Mouse (Mus musculus): ENCODE results near the gene Mbd3. TPM values are rescaled to one million over a fixed set of nuclear protein-coding genes. Genes with fewer than 3 reads are reported as not detected.

The Mbd3 gene
- polyA plus RNA-seq, 1 experiment = 110 TPM

GRCm38 (mm10) chr10:80441598-80441997, 42.2 kb upstream of the Mbd3 start:
- H3K4me1 ChIP-seq (ENCODE audit: control insufficient read depth, insufficient read depth, insufficient read length) = peaks cover 14% of the 10 kb centered on the region
- WGBS = 76% methylated on average over 8 of the region's 8 CpGs
- no peak overlapping the region for H3K27ac ChIP-seq (ENCODE audit: insufficient read depth, low read length)
- H3K36me3 ChIP-seq (ENCODE audit: control insufficient read depth, insufficient read depth, low read length) = no peaks in the 10 kb centered on the region
- DNase-seq (ENCODE audit: low read depth in 1 of 2, low spot score in 2 of 2) = no peak
- H3K27me3 ChIP-seq (ENCODE audit: control insufficient read depth, insufficient read depth, low read length) = no peaks in the 10 kb centered on the region
- TF ChIP-seq POLR2A (IDR thresholded peaks at IDR 0.05; ENCODE audit: low read depth, low read length) (no peak), CTCF (IDR thresholded peaks at IDR 0.05; ENCODE audit: extremely low read depth, insufficient read depth, insufficient read length, insufficient replicate concordance) (no peak)
- no peak overlapping the region for H3K4me3 ChIP-seq (ENCODE audit: extremely low read depth, insufficient read depth, insufficient read length)

DNA sequence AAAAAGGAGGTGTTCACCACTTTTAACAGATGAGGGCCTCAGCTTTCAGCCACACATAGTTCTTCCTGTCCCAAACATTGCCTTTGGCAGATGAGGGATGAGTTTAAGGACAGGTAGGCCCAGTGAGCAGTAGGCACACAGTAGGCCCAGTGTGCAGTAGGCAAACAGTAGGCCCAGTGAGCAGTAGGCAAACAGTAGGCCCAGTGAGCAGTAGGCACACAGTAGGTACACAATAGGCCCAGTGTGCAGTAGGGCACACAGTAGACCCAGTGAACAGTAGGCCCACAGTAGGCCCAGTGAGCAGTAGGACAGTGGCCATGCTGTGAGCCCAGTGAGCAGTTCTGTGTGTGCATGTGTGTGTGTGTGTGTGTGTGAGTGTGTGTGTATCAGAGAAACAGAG, 40.7 kb upstream of the Mbd3 start:
- TF ChIP-seq POLR2A (IDR thresholded peaks at IDR 0.05; ENCODE audit: low read depth, low read length) (no peak), CTCF (IDR thresholded peaks at IDR 0.05; ENCODE audit: extremely low read depth, insufficient read depth, insufficient read length, insufficient replicate concordance) (no peak)
- peaks cover 19% of the 10 kb centered on the region for H3K4me1 ChIP-seq (ENCODE audit: control insufficient read depth, insufficient read depth, insufficient read length)
- no peak for DNase-seq (ENCODE audit: low read depth in 1 of 2, low spot score in 2 of 2)
- H3K36me3 ChIP-seq (ENCODE audit: control insufficient read depth, insufficient read depth, low read length) = no peaks in the 10 kb centered on the region
- no peak overlapping the region for H3K4me3 ChIP-seq (ENCODE audit: extremely low read depth, insufficient read depth, insufficient read length)
- H3K27me3 ChIP-seq (ENCODE audit: control insufficient read depth, insufficient read depth, low read length) = no peaks in the 10 kb centered on the region
- no peak overlapping the region for H3K27ac ChIP-seq (ENCODE audit: insufficient read depth, low read length)

GRCm38 (mm10) chr10:80437973-80438372, 38.6 kb upstream of the Mbd3 start:
- no peak overlapping the region for H3K4me3 ChIP-seq (ENCODE audit: extremely low read depth, insufficient read depth, insufficient read length)
- 89% methylated on average over 4 of the region's 4 CpGs for WGBS
- no peaks in the 10 kb centered on the region for H3K27me3 ChIP-seq (ENCODE audit: control insufficient read depth, insufficient read depth, low read length)
- no peak overlapping the region for H3K27ac ChIP-seq (ENCODE audit: insufficient read depth, low read length)
- no peak for TF ChIP-seq POLR2A (IDR thresholded peaks at IDR 0.05; ENCODE audit: low read depth, low read length)
- TF ChIP-seq CTCF (IDR thresholded peaks at IDR 0.05; ENCODE audit: extremely low read depth, insufficient read depth, insufficient read length, insufficient replicate concordance) = no peak
- peaks cover 5% of the 10 kb centered on the region; the same call in 1 of the 2 replicates for H3K4me1 ChIP-seq (ENCODE audit: control insufficient read depth, insufficient read depth, insufficient read length)
- no peak for DNase-seq (ENCODE audit: low read depth in 1 of 2, low spot score in 2 of 2)
- H3K36me3 ChIP-seq (ENCODE audit: control insufficient read depth, insufficient read depth, low read length) = no peaks in the 10 kb centered on the region

- Histone ChIP-seq H3K27me3 (ENCODE audit: control insufficient read depth, insufficient read depth, low read length) (no peaks in the 10 kb centered on the region), H3K27ac (ENCODE audit: insufficient read depth, low read length) (no peak overlapping the region), H3K36me3 (ENCODE audit: control insufficient read depth, insufficient read depth, low read length) (no peaks in the 10 kb centered on the region), H3K4me3 (ENCODE audit: extremely low read depth, insufficient read depth, insufficient read length) (no peak overlapping the region), H3K4me1 (ENCODE audit: control insufficient read depth, insufficient read depth, insufficient read length) (peaks cover 11% of the 10 kb centered on the region; the same call in 1 of the 2 replicates)
- 39% methylated on average over 9 of the region's 9 CpGs for WGBS
- DNase-seq (ENCODE audit: low read depth in 1 of 2, low spot score in 2 of 2) = no peak
- TF ChIP-seq POLR2A (IDR thresholded peaks at IDR 0.05; ENCODE audit: low read depth, low read length) (no peak), CTCF (IDR thresholded peaks at IDR 0.05; ENCODE audit: extremely low read depth, insufficient read depth, insufficient read length, insufficient replicate concordance) (no peak)
Observed at GRCm38 (mm10) chr10:80436276-80436675, 36.9 kb upstream of the Mbd3 start.

DNA sequence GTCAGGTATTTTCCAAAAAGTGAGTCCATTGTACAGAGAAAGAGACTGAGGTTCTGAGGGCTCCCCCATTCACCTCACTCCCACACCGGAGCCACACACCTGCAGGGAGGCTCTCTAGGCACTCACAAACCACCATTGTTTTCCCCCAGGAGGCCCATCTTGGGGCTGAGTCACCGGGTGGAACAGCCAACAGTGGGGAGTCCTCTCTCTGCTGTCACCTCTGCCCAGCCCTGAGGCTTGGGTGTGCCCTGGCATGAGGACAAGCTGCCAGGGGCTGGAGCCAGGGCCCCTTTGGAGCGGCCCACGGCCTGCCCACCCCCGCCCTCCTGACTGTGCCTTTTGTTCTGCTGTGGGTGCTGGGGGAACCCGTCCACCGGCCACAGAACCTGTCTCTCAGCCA, 36.4 kb upstream of the Mbd3 start:
- Histone ChIP-seq H3K27me3 (ENCODE audit: control insufficient read depth, insufficient read depth, low read length) (no peaks in the 10 kb centered on the region), H3K27ac (ENCODE audit: insufficient read depth, low read length) (no peak overlapping the region), H3K4me1 (ENCODE audit: control insufficient read depth, insufficient read depth, insufficient read length) (peaks cover 16% of the 10 kb centered on the region; the same call in 1 of the 2 replicates), H3K36me3 (ENCODE audit: control insufficient read depth, insufficient read depth, low read length) (peaks cover 2% of the 10 kb centered on the region; the same call in 1 of the 2 replicates), H3K4me3 (ENCODE audit: extremely low read depth, insufficient read depth, insufficient read length) (no peak overlapping the region)
- 26% methylated on average over 7 of the region's 7 CpGs for WGBS
- no peak for DNase-seq (ENCODE audit: low read depth in 1 of 2, low spot score in 2 of 2)
- no peak for TF ChIP-seq CTCF (IDR thresholded peaks at IDR 0.05; ENCODE audit: extremely low read depth, insufficient read depth, insufficient read length, insufficient replicate concordance)

DNA sequence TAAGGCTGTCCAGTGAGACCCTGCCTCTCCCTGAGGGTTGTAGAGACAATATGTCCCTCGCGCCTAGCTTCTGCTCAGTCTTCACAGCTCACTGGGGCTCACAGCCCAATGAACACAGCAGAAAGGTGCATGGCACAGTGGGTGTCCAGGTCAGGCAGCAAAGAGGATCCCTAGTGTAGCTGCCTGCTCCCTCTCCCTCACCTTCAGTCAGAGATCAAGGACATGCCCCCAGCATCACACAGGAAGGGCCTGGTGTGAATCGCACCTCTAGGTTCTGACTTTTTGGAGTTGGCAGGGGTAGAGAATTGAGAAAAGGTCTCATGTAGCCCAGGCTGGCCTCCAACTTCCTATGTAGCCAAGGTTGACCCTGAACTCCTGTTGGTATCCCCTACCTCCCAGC, 35.5 kb upstream of the Mbd3 start:
- 68% methylated on average over 3 of the region's 3 CpGs for WGBS
- H3K36me3 ChIP-seq (ENCODE audit: control insufficient read depth, insufficient read depth, low read length) = peaks cover 7% of the 10 kb centered on the region
- H3K4me3 ChIP-seq (ENCODE audit: extremely low read depth, insufficient read depth, insufficient read length) = no peak overlapping the region
- TF ChIP-seq POLR2A (IDR thresholded peaks at IDR 0.05; ENCODE audit: low read depth, low read length) = no peak
- no peak for TF ChIP-seq CTCF (IDR thresholded peaks at IDR 0.05; ENCODE audit: extremely low read depth, insufficient read depth, insufficient read length, insufficient replicate concordance)
- DNase-seq (ENCODE audit: low read depth in 1 of 2, low spot score in 2 of 2) = no peak
- no peak overlapping the region for H3K27ac ChIP-seq (ENCODE audit: insufficient read depth, low read length)
- H3K4me1 ChIP-seq (ENCODE audit: control insufficient read depth, insufficient read depth, insufficient read length) = peaks cover 25% of the 10 kb centered on the region; the same call in 1 of the 2 replicates
- no peaks in the 10 kb centered on the region for H3K27me3 ChIP-seq (ENCODE audit: control insufficient read depth, insufficient read depth, low read length)

DNA sequence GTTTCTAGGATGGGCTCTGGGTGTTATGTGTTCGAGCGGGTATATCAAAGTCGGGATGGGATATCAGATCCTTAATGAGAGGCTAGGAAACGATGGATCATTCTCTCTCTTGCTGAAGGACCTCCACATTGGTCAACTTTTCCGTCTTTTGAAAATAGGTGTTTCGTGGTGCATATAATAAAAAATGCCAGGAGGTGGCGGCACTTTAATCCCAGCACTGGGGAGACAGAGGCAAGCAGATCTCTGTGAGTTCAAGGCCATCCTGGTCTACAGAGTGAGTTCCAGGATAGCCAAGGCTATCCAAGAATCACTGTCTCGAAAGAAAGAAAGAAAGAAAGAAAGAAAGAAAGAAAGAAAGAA, 34.9 kb upstream of the Mbd3 start:
- Histone ChIP-seq H3K4me3 (ENCODE audit: extremely low read depth, insufficient read depth, insufficient read length) (peak overlapping the region; percentile 6; the same call in 1 of the 2 replicates), H3K36me3 (ENCODE audit: control insufficient read depth, insufficient read depth, low read length) (peaks cover 10% of the 10 kb centered on the region), H3K27me3 (ENCODE audit: control insufficient read depth, insufficient read depth, low read length) (no peaks in the 10 kb centered on the region), H3K4me1 (ENCODE audit: control insufficient read depth, insufficient read depth, insufficient read length) (peaks cover 28% of the 10 kb centered on the region; the same call in 1 of the 2 replicates), H3K27ac (ENCODE audit: insufficient read depth, low read length) (peak overlapping the region; percentile 36)
- DNase-seq (ENCODE audit: low read depth in 1 of 2, low spot score in 2 of 2) = no peak
- WGBS = 14% methylated on average over 8 of the region's 8 CpGs
- TF ChIP-seq POLR2A (IDR thresholded peaks at IDR 0.05; ENCODE audit: low read depth, low read length) (no peak), CTCF (IDR thresholded peaks at IDR 0.05; ENCODE audit: extremely low read depth, insufficient read depth, insufficient read length, insufficient replicate concordance) (no peak)

Data from spleen, adult 2 months (tissue).